Mouse (Mus musculus) limb, embryonic 14.5 days (tissue): ENCODE measurements around the gene Wwp2. TPM values are rescaled to one million over a fixed set of nuclear protein-coding genes. Genes with fewer than 3 reads are reported as not detected.
A peak's percentile ranks its signal among the peaks of the same experiment; 100 is the strongest.

ENCODE experiments used
- ATAC-seq: fragments of 200-750 bp; cut with Nextera tagmentation; 2 replicates; pipeline ENCODE4 v1.8.0; 2017; ENCODE audit warnings: low read depth, moderate number of reproducible peaks, moderate TSS enrichment; ENCODE audit not compliant: low FRiP score
- DNase-seq: peaks from one replicate; pipeline ENCODE4 v3.0.0-alpha.2; 2015; ENCODE audit warnings: low spot score
- H3K27ac ChIP-seq: fragments of 300-500 bp; sonication (generic); replicated peaks from 2 replicates; pipeline ENCODE4 v1.5.1; 2014; ENCODE audit warnings: low read depth, mild to moderate bottlenecking, low read length, moderate library complexity, mixed read lengths
- H3K27me3 ChIP-seq: fragments of 300-500 bp; sonication (generic); 2 replicates; pipeline ENCODE4 v1.6.1; 2014; ENCODE audit warnings: low read length, mixed read lengths; ENCODE audit not compliant: control insufficient read depth, insufficient read depth
- H3K36me3 ChIP-seq: fragments of 300-500 bp; sonication (generic); 2 replicates; pipeline ENCODE4 v1.6.1; 2014; ENCODE audit warnings: mild to moderate bottlenecking, low read length, moderate library complexity, mixed read lengths; ENCODE audit not compliant: control insufficient read depth, insufficient read depth
- H3K4me1 ChIP-seq: fragments of 300-500 bp; sonication (generic); 2 replicates; pipeline ENCODE4 v1.6.1; 2014; ENCODE audit warnings: antibody characterized with exemption, low read length, mixed read lengths; ENCODE audit not compliant: control insufficient read depth, insufficient read depth
- H3K4me2 ChIP-seq: fragments of 300-500 bp; sonication (generic); replicated peaks from 2 replicates; pipeline ENCODE4 v1.6.1; 2014; ENCODE audit warnings: low read depth, mild to moderate bottlenecking, low read length, moderate library complexity; ENCODE audit not compliant: severe bottlenecking
- H3K4me3 ChIP-seq: fragments of 300-500 bp; sonication (generic); replicated peaks from 2 replicates; pipeline ENCODE4 v1.5.1; 2014; ENCODE audit warnings: low read length
- H3K9ac ChIP-seq: fragments of 300-500 bp; sonication (generic); 2 replicates; pipeline ENCODE4 v1.6.1; 2014; ENCODE audit warnings: mild to moderate bottlenecking, low read depth, low read length, moderate library complexity; ENCODE audit not compliant: severe bottlenecking
- H3K9me3 ChIP-seq: fragments of 300-500 bp; sonication (generic); 2 replicates; pipeline ENCODE4 v1.6.1; 2016; ENCODE audit warnings: low read length; ENCODE audit not compliant: control insufficient read depth
- POLR2A ChIP-seq: fragments of 200-500 bp; IDR thresholded peaks from 2 replicates; pipeline ENCODE4 v1.8.0; 2012; ENCODE audit warnings: inconsistent platforms, mild to moderate bottlenecking, moderate library complexity, borderline replicate concordance; ENCODE audit not compliant: insufficient read depth, insufficient read length; ENCODE audit errors: extremely low read depth
- WGBS: fragments of 180-500 bp; shearing (Covaris S2); extraction: QIAGEN DNeasy Blood & Tissue Kit; methylation state at CpG from one replicate; pipeline ENCODE4 v1.1.7; 2014; 5-methylcytosine and 5-hydroxymethylcytosine counted together
- polyA plus RNA-seq, 2 experiments: library from polyadenylated mRNA; depleted of rRNA in 1 of 2; stranded (reverse) in 1 of 2; unstranded in 1 of 2; fragments of >200 nt; fragmentation: Nextera tagmentation in 1 of 2; extraction: Ambion mirVana in 1 of 2; gene quantifications; 2 replicates each; pipeline versions ENCODE4 v1.2.1 to v1.2.3; 2012 to 2014

Gene Wwp2
- polyA plus RNA-seq, 2 experiments = 153 to 315 TPM

DNA sequence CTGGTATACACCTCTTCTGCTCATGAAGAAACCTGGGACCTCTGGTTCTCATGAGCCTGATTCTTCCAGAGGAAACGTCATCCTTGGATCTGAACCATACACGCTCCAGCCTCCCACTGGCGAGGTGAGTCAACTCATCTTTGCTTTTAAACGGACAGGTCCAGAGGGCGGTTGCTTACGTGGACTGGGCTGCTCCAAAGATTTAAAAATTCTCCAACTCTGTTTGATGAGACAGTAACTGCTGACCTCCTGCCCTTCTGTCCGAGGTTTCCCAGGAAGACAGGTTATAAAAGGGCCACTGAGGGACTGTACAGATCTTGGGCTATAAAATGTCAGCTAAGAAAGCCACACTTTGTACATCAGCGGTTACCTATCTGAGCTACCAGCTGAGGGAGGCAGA, 5.3 kb upstream of the Wwp2 start:
- Histone ChIP-seq H3K4me1 (peaks cover 5% of the 10 kb centered on the region), H3K4me2 (no peak overlapping the region), H3K9me3 (no peaks in the 10 kb centered on the region), H3K27ac (no peak overlapping the region), H3K27me3 (no peaks in the 10 kb centered on the region), H3K36me3 (no peaks in the 10 kb centered on the region), H3K9ac (no peak overlapping the region), H3K4me3 (no peak overlapping the region)
- ATAC-seq (no peak), DNase-seq (no peak)
- TF ChIP-seq POLR2A = no peak
- 75% methylated on average over 8 of the region's 8 CpGs for WGBS

DNA sequence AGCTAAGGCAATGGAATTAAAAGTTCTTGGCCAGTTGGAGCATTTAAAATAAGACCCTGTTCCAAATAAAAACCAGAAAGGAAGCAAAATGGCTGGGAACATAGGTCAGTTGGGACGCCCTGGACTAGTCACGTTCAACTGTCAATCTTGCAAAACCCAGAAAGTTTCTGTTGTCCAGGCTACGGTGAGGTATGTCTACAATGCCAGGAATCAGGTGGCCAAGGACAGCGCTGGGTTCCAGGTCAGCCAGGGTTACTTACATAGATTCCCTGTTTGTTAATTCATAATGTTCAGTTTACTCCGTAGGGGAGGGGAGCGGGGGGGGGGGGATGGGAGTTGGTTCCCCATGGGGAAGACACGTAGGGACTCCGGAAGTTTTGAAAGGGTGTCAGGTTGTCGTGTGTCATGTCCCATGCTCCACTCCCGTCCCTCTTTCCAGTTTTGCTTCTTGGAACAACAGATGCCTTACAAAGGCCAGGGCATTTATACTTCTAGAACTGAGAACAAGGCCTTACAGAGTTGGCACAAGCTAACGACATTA, 674 bp upstream of the Wwp2 start:
- WGBS = 37% methylated on average over 11 of the region's 11 CpGs
- no peak for ATAC-seq
- no peak for TF ChIP-seq POLR2A

DNA sequence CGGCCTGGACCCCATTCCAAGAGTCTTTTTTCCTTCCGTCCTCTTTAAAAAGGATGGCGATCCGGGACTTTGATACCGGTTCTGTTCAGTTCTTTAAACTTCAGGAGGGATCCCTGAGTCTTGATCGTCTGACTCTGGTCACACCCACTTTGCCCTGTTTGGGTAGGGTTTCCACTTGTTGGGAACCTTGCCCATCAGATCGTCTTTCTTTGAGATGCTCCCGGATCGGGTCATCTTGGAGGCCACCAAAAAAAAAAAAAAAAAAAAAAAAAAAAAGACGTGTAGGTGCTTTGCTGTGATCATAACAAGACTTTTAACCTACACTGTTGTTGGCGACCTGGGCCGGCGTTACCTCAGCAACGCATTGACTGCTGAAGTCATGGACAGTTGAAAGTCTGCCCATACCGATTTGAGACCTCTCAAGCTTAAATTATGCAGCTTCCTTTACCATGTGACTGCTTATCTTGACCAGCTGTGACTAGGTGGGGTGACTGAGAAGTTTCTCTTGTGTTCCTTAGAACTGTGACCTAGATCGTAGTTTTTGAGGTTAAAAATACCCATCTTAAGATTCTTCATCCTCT, 766 bp downstream of the Wwp2 start:
- DNase-seq (peak; percentile 36), ATAC-seq (no peak)
- peak overlapping the region; percentile 83 for H3K9ac ChIP-seq
- peak overlapping the region; percentile 89 for H3K27ac ChIP-seq
- TF ChIP-seq POLR2A = no peak
- no peaks in the 10 kb centered on the region for H3K9me3 ChIP-seq
- H3K4me3 ChIP-seq = peak overlapping the region; percentile 91
- 12% methylated on average over 16 of the region's 16 CpGs for WGBS
- peak overlapping the region; percentile 75 for H3K4me2 ChIP-seq
- no peaks in the 10 kb centered on the region for H3K36me3 ChIP-seq
- peaks cover 11% of the 10 kb centered on the region for H3K4me1 ChIP-seq
- no peaks in the 10 kb centered on the region for H3K27me3 ChIP-seq

More for the DNA sequence above, 674 bp upstream of the Wwp2 start:
- Histone ChIP-seq H3K4me2 (peak overlapping the region; percentile 75), H3K36me3 (no peaks in the 10 kb centered on the region), H3K4me1 (peaks cover 11% of the 10 kb centered on the region), H3K9ac (peak overlapping the region; percentile 83), H3K27me3 (no peaks in the 10 kb centered on the region), H3K9me3 (no peaks in the 10 kb centered on the region), H3K27ac (no peak overlapping the region), H3K4me3 (peak overlapping the region; percentile 91)
- DNase-seq = no peak

DNA sequence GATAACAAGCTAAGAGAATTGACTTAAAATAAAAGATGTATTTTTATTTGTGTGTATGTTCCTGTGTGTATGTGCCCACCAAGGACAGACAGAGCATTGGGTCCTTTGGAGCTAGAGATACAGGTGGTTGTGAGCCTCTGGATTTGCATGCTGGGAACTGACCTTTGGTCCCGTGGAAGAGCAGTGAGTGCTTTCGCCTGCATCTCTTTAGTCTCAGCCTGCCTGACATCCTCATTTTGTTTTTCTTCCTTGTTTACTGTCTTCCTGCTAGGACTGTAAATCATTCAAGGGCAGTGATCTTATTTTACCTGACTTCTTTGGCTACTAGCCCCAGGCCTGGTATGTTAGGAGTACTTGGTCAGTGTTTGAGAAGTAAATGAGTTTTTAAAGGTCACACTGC, 1.5 kb downstream of the Wwp2 start:
- WGBS = 67% methylated on average over 2 of the region's 2 CpGs
- no peak overlapping the region for H3K27ac ChIP-seq
- DNase-seq (no peak), ATAC-seq (no peak)
- no peaks in the 10 kb centered on the region for H3K9me3 ChIP-seq
- H3K4me3 ChIP-seq = no peak overlapping the region
- H3K4me2 ChIP-seq = peak overlapping the region; percentile 75; the same call in 1 of the 2 replicates
- no peaks in the 10 kb centered on the region for H3K27me3 ChIP-seq
- peaks cover 11% of the 10 kb centered on the region for H3K4me1 ChIP-seq
- TF ChIP-seq POLR2A = no peak
- no peaks in the 10 kb centered on the region for H3K36me3 ChIP-seq
- H3K9ac ChIP-seq = no peak overlapping the region

DNA sequence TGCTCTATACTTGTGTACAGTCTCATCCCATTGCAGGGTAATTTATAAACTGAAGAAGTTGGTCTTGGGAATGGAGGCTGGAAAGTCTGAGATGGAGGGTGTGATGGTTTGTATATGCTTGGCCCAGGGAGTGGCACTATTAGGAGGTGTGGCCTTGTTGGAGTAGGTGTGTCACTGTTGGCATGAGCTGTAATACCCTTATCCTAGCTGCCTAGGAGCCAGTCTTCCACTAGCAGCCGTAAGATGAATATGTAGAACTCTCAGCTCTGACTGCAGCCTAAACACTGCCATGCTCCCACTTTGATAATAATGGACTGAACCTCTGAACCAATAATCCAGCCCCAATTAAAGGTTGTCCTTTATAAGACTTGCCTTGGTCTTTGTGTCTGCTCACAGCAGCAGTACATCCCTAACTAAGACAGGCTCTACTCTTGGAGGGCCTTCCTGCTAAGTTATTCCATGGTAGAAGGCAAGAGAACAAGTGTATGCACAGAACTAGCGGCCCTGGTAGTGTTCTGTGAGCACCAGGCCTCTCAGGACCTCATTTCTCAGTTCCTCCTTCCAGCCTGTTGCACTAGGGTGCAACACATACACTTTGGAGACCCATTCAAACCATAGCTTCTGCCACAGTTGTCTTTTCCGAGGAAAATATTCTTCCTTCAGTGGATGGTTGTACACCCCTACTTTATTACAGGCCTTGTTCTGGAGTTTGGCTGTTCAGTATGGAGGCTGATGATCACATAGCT, 3.9 kb downstream of the Wwp2 start:
- TF ChIP-seq POLR2A = no peak
- H3K9ac ChIP-seq = no peak overlapping the region
- no peak for ATAC-seq
- no peaks in the 10 kb centered on the region for H3K9me3 ChIP-seq
- H3K4me3 ChIP-seq = no peak overlapping the region
- no peaks in the 10 kb centered on the region for H3K27me3 ChIP-seq
- H3K27ac ChIP-seq = no peak overlapping the region
- peaks cover 14% of the 10 kb centered on the region for H3K4me1 ChIP-seq
- no peak overlapping the region for H3K4me2 ChIP-seq
- H3K36me3 ChIP-seq = no peaks in the 10 kb centered on the region
- 86% methylated on average over 3 of the region's 3 CpGs for WGBS
- no peak for DNase-seq
